Mouse (Mus musculus) stomach, embryonic 16.5 days (tissue): ENCODE results near the gene Taf1b. TPM values are rescaled to one million over a fixed set of nuclear protein-coding genes. Genes with fewer than 3 reads are reported as not detected.

Source experiments
- ATAC-seq: fragments of 200-750 bp; cut with Nextera tagmentation; 2 replicates; pipeline ENCODE4 v1.8.0; 2017; ENCODE audit warnings: moderate number of reproducible peaks, moderate TSS enrichment; ENCODE audit not compliant: insufficient read depth, low FRiP score
- H3K27ac ChIP-seq: fragments of 300-500 bp; sonication (generic); 2 replicates; pipeline ENCODE4 v1.5.1; 2014; ENCODE audit warnings: low read length
- H3K27me3 ChIP-seq: fragments of 300-500 bp; sonication (generic); 2 replicates; pipeline ENCODE4 v1.6.1; 2014; ENCODE audit warnings: low read length, control low read depth, mixed read lengths; ENCODE audit not compliant: control insufficient read depth, insufficient read depth
- H3K36me3 ChIP-seq: fragments of 300-500 bp; sonication (generic); 2 replicates; pipeline ENCODE4 v1.6.1; 2014; ENCODE audit warnings: low read length; ENCODE audit not compliant: control insufficient read depth, insufficient read depth
- H3K4me1 ChIP-seq: fragments of 300-500 bp; sonication (generic); 2 replicates; pipeline ENCODE4 v1.6.1; 2014; ENCODE audit warnings: low read length, control low read depth, mixed read lengths; ENCODE audit not compliant: control insufficient read depth, insufficient read depth
- H3K4me2 ChIP-seq: fragments of 300-500 bp; sonication (generic); 2 replicates; pipeline ENCODE4 v1.6.1; 2014; ENCODE audit warnings: low read depth, low read length, mixed read lengths
- H3K4me3 ChIP-seq: fragments of 300-500 bp; sonication (generic); replicated peaks from 2 replicates; pipeline ENCODE4 v1.5.1; 2014; ENCODE audit warnings: mild to moderate bottlenecking, low read length
- H3K9ac ChIP-seq: fragments of 300-500 bp; sonication (generic); 2 replicates; pipeline ENCODE4 v1.6.1; 2014; ENCODE audit warnings: low read length
- H3K9me3 ChIP-seq: fragments of 300-500 bp; sonication (generic); replicated peaks from 2 replicates; pipeline ENCODE4 v1.6.1; 2016; ENCODE audit warnings: low read length, control low read depth; ENCODE audit not compliant: control insufficient read depth
- WGBS: fragments of 180-500 bp; shearing (Covaris S2); extraction: QIAGEN DNeasy Blood & Tissue Kit; methylation state at CpG from one replicate; pipeline ENCODE4 v1.1.7; 2014; 5-methylcytosine and 5-hydroxymethylcytosine counted together
- polyA plus RNA-seq: library from polyadenylated mRNA; unstranded; fragments of >200 nt; fragmentation: Nextera tagmentation; extraction: Ambion mirVana; gene quantifications from 2 replicates; pipeline ENCODE4 v1.2.1, GENCODE M21; 2015

Taf1b gene
- polyA plus RNA-seq, 1 experiment from 2014 or later: 20.6 TPM

GRCm38 (mm10) chr12:24537201-24537600 is 39.0 kb downstream of the Taf1b start:
- no peak overlapping the region for H3K9ac ChIP-seq
- no peaks in the 10 kb centered on the region for H3K9me3 ChIP-seq
- peak overlapping the region; percentile 62; the same call in 1 of the 2 replicates for H3K27ac ChIP-seq
- no peak for ATAC-seq
- no peaks in the 10 kb centered on the region; the same call in 1 of the 2 replicates for H3K4me1 ChIP-seq
- H3K4me2 ChIP-seq: no peak overlapping the region
- 0 out of 2 replicates have a peak, but pooled peaks cover 3% of the 10 kb centered on the region for H3K36me3 ChIP-seq
- WGBS: 60% methylated on average over 2 of the region's 2 CpGs
- no peak overlapping the region for H3K4me3 ChIP-seq
- no peaks in the 10 kb centered on the region for H3K27me3 ChIP-seq

- H3K4me3 ChIP-seq: no peak overlapping the region
- 65% methylated on average over 4 of the region's 4 CpGs for WGBS
- H3K36me3 ChIP-seq: no peaks in the 10 kb centered on the region
- ATAC-seq: no peak
- H3K9ac ChIP-seq: no peak overlapping the region
- no peak overlapping the region for H3K4me2 ChIP-seq
- no peaks in the 10 kb centered on the region for H3K27me3 ChIP-seq
- H3K9me3 ChIP-seq: no peaks in the 10 kb centered on the region
- no peaks in the 10 kb centered on the region; the same call in 1 of the 2 replicates for H3K4me1 ChIP-seq
- peak overlapping the region; percentile 9; the same call in 1 of the 2 replicates for H3K27ac ChIP-seq
Observed at GRCm38 (mm10) chr12:24537965-24538364, 39.8 kb downstream of the Taf1b start.

GRCm38 (mm10) chr12:24541426-24542154 is 43.4 kb downstream of the Taf1b start:
- Histone ChIP-seq H3K27me3 (no peaks in the 10 kb centered on the region), H3K9ac (no peak overlapping the region), H3K9me3 (no peaks in the 10 kb centered on the region), H3K27ac (no peak overlapping the region), H3K4me3 (no peak overlapping the region), H3K4me2 (no peak overlapping the region), H3K36me3 (no peaks in the 10 kb centered on the region), H3K4me1 (no peaks in the 10 kb centered on the region; the same call in 1 of the 2 replicates)
- ATAC-seq: no peak
- 78% methylated on average over 16 of the region's 16 CpGs for WGBS

GRCm38 (mm10) chr12:24547686-24548085 is 49.5 kb downstream of the Taf1b start:
- H3K9me3 ChIP-seq: no peaks in the 10 kb centered on the region
- H3K4me1 ChIP-seq: no peaks in the 10 kb centered on the region
- H3K4me2 ChIP-seq: no peak overlapping the region
- 66% methylated on average over 8 of the region's 8 CpGs for WGBS
- no peak for ATAC-seq
- H3K4me3 ChIP-seq: no peak overlapping the region
- H3K27me3 ChIP-seq: no peaks in the 10 kb centered on the region
- H3K36me3 ChIP-seq: no peaks in the 10 kb centered on the region
- no peak overlapping the region for H3K9ac ChIP-seq
- H3K27ac ChIP-seq: no peak overlapping the region

- no peak overlapping the region for H3K4me3 ChIP-seq
- WGBS: 90% methylated on average over 6 of the region's 6 CpGs
- H3K9ac ChIP-seq: no peak overlapping the region
- no peaks in the 10 kb centered on the region for H3K9me3 ChIP-seq
- H3K4me1 ChIP-seq: no peaks in the 10 kb centered on the region
- ATAC-seq: no peak
- no peaks in the 10 kb centered on the region for H3K36me3 ChIP-seq
- H3K27me3 ChIP-seq: no peaks in the 10 kb centered on the region
- H3K27ac ChIP-seq: no peak overlapping the region
- H3K4me2 ChIP-seq: no peak overlapping the region
Observed at GRCm38 (mm10) chr12:24548885-24549284, 50.7 kb downstream of the Taf1b start.

GRCm38 (mm10) chr12:24552531-24552930 is 54.4 kb downstream of the Taf1b start:
- Histone ChIP-seq H3K27ac (no peak overlapping the region), H3K9me3 (no peaks in the 10 kb centered on the region), H3K4me2 (no peak overlapping the region), H3K4me1 (no peaks in the 10 kb centered on the region), H3K36me3 (no peaks in the 10 kb centered on the region), H3K9ac (no peak overlapping the region), H3K4me3 (no peak overlapping the region), H3K27me3 (no peaks in the 10 kb centered on the region)
- ATAC-seq: no peak
- WGBS: 72% methylated on average over 2 of the region's 2 CpGs

DNA sequence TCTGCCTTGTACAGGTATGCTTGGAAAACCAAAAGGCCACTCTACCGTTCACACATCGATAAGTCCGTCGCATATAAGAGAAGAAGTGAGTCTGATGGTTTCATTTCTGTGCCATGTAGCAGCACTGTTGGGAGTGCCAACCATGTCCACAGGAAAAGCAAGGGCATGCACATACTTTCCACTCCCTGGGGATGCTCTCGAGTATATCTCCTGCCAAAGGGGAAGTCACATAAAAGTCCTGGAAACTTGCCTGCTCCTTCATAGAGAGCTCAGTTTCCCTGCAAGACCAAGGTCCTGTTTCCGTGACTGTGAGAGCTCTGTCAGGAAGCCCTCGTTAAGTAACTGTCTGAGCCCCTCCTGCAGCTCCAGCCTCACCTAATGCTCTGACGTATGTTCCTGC is 57.8 kb downstream of the Taf1b start:
- Histone ChIP-seq H3K27ac (no peak overlapping the region), H3K27me3 (no peaks in the 10 kb centered on the region), H3K4me3 (no peak overlapping the region), H3K4me2 (no peak overlapping the region), H3K4me1 (no peaks in the 10 kb centered on the region), H3K9me3 (no peaks in the 10 kb centered on the region), H3K36me3 (peaks cover 5% of the 10 kb centered on the region), H3K9ac (no peak overlapping the region)
- no peak for ATAC-seq
- WGBS: 73% methylated on average over 8 of the region's 8 CpGs

DNA sequence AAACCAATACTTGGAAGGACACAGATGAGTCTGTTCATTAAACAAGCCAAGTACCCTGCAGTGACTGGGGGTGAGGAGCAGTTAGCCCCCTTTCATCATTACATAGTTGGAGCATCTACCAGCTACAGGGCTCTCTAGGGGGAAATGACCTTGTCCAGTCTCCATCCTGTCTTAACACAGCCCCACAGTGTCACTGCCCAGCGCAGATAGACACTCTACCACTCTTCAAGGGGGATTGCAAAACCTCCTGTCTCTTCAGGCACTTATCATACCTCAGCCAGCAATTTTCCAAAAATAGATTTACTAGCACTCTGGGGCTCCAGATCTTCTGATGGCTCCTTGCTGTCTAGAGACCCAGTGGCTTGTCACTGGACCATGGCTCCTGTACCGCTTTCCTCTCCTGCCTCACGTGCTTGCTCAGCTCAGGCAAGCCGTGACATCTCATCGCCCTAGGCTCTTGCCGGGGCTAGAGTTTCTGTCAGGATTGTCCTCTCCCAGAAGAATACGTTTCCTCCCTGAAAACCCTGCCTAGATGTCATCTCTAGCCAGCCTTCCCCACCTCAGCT is 65.3 kb downstream of the Taf1b start:
- H3K4me1 ChIP-seq: no peaks in the 10 kb centered on the region
- no peaks in the 10 kb centered on the region for H3K9me3 ChIP-seq
- no peaks in the 10 kb centered on the region for H3K27me3 ChIP-seq
- peaks cover 4% of the 10 kb centered on the region for H3K36me3 ChIP-seq
- H3K9ac ChIP-seq: no peak overlapping the region
- no peak for ATAC-seq
- no peak overlapping the region for H3K27ac ChIP-seq
- no peak overlapping the region for H3K4me2 ChIP-seq
- 84% methylated on average over 7 of the region's 7 CpGs for WGBS
- no peak overlapping the region for H3K4me3 ChIP-seq

- ATAC-seq: no peak
- Histone ChIP-seq H3K36me3 (no peaks in the 10 kb centered on the region), H3K4me2 (no peak overlapping the region), H3K27ac (no peak overlapping the region), H3K27me3 (no peaks in the 10 kb centered on the region), H3K4me3 (no peak overlapping the region), H3K4me1 (no peaks in the 10 kb centered on the region), H3K9me3 (no peaks in the 10 kb centered on the region), H3K9ac (no peak overlapping the region)
- 72% methylated on average over 6 of the region's 6 CpGs for WGBS
Observed at GRCm38 (mm10) chr12:24565311-24565710, 67.2 kb downstream of the Taf1b start.
